Mouse (Mus musculus) adrenal gland, adult 18-20 months (tissue): ENCODE measurements around the gene Anks3. TPM values are rescaled to one million over a fixed set of nuclear protein-coding genes. Genes with fewer than 3 reads are reported as not detected.

Experiments used
- DNase-seq, 2 experiments: peaks; one replicate each; pipeline ENCODE4 v3.0.0; 2021 to 2022; ENCODE audit warnings: low spot score in 2 of 2
- long read RNA-seq, 2 experiments: library from polyadenylated mRNA; stranded (forward); transcript quantifications; one replicate each; pipeline ENCODE4 v2.0.0; 2021
- total RNA-seq, 2 experiments: library from RNA; stranded (reverse); gene quantifications; 1 replicate in 1 of 2; 2 replicates in 1 of 2; pipeline ENCODE4 v1.2.3; 2021

Anks3 gene
- 10 to 100 TPM; 39.3 to 49.8 TPM for total RNA-seq
- long read RNA-seq, experiment 1, transcript Anks3-201 (17 exons, 2,398 nt) = major isoform, 21 of 40 reads
- long read RNA-seq, experiment 1, partial matches to known transcripts = 2 of 40 reads
- long read RNA-seq, experiment 1, other reads (novel, unspliced or antisense) = 17 of 40 reads
- long read RNA-seq, experiment 2, transcript Anks3-201 (17 exons, 2,398 nt) = major isoform, 39 of 70 reads
- long read RNA-seq, experiment 2, partial matches to known transcripts = 9 of 70 reads
- long read RNA-seq, experiment 2, other reads (novel, unspliced or antisense) = 22 of 70 reads

GRCm38 (mm10) chr16:4963797-4964709 is at the start of gene Anks3:
Gene Anks3, minus strand, starts transcription at chr16:4964205.
- peak; percentile 95 for DNase-seq

GRCm38 (mm10) chr16:5013054-5013838 is 49.2 kb upstream of the Anks3 start, which contains the start of gene Rogdi:
Gene Rogdi, minus strand, starts transcription at chr16:5013553.
- peak; percentile 87 to 93 for DNase-seq

GRCm38 (mm10) chr16:5012036-5013005 is 48.3 kb upstream of the Anks3 start:
- DNase-seq = no peak

DNA sequence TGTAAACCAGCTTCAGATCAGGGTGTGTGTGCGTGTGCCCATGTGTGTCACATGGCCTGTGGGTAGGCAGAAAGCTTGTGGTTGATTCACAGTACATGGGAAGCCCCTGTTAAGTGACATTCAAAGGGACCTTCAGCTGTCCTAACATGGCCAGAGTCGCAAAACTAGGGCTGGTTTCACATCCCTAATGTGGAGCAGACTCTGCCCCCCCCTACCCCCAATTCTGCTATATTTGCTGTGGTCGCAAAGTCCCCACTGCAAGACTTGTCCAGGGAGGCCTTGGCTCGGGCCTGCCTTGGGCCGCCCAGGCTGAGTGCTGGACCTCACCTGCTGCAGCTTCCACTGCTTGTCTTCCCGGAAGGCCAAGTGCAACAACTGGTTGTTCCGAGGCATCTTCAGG is 47.3 kb upstream of the Anks3 start:
- no peak for DNase-seq

DNA sequence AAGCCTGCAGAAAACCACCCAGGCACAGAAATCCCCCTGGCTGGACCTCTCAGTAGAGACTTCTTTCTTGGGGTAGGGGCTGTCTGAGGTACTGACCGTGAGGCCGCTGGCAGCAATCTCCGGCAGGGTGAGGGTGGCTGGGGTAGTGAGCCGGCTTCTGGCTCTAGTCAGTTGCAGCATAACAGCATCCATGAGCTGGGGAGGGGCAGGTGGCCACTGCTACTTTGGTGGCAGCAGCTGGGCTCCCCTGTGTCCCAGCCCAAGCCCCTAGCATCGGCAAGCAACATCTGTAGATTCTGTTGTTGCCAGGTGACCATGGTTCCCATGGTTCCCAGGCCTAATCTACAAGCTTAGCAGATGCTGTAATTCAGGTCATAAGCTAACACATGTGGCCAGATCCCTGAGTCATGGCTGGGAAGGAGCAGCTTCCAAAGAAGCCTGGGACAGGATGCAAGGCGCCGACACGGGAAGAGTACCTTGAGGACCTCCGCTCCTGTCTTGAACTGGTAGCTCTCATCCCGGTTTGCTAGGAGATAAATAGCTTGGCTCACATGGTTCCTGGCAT is 46.4 kb upstream of the Anks3 start:
- DNase-seq = no peak

DNA sequence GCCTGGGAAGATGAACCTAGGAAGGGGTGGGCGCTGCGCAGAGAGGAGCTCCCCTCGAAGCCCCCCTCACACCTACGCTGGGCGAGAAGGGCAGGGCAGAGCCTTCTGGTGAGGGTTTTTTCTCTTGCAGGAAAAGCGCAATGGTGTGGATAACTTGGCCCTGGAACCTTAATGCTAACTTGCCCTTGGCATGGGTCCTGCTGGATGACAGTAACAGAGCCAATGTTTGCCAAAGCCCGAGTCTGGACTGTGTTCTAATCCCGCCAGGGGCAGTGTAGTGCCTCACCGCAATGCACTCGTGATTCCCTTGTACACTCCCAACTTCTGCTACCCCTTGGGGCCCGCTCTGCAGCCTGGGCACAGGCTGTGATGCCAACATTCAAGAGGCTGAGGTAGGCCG is 44.1 kb upstream of the Anks3 start:
- no peak for DNase-seq

DNA sequence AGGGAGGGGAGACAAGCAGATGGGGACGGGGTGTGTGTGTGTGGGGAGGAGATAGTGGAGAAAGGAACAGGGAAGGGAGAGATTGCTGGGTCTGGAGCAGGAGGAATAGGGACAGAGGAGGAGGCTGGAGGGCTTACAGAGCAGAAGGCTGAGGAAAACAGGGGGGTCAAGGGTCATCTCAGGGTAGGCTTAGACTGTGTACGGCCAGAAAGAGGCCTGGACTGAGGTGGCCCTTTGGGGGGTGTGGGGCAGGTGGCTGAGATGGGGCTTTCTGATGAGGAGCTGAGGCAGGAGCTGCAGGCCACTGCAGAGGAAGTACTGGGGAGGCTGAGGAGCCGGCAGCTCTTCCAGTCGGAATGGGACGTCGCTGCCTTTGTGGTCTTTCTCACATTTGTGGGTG is 43.5 kb upstream of the Anks3 start:
- no peak for DNase-seq

- no peak for DNase-seq
These were observed 43.1 kb upstream of the Anks3 start, which contains the start of gene Smim22 for GRCm38 (mm10) chr16:5007067-5007466. Gene Smim22, plus strand, starts transcription at chr16:5007288.

DNA sequence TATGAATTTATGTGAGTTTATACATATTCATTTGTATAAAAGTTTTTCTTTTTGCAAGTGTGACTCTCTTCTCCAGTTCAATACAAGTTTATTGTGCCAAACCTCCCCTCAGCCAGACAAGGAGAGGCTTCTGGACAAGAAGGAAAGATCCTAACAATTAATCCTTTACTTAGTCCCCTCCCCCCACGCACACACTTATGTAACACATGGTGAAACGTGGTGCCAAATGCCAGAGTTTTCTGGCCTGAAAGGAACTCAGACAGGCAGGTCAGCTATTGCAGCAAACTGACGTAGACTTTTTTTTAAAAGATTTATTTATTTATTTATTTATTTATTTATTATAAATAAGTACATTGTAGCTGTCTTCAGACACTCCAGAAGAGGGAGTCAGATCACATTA is 36.6 kb upstream of the Anks3 start:
- no peak for DNase-seq

GRCm38 (mm10) chr16:4998984-4999383 is 35.0 kb upstream of the Anks3 start:
- DNase-seq = no peak

- DNase-seq = no peak
These were observed 33.5 kb upstream of the Anks3 start, which contains the start of gene Sept12 for GRCm38 (mm10) chr16:4997553-4997952. Gene Sept12, minus strand, starts transcription at chr16:4997852.

- DNase-seq = no peak
These were observed 29.3 kb upstream of the Anks3 start for GRCm38 (mm10) chr16:4993276-4993675.

- DNase-seq = no peak
These were observed 20.7 kb upstream of the Anks3 start for GRCm38 (mm10) chr16:4984717-4985116.

DNA sequence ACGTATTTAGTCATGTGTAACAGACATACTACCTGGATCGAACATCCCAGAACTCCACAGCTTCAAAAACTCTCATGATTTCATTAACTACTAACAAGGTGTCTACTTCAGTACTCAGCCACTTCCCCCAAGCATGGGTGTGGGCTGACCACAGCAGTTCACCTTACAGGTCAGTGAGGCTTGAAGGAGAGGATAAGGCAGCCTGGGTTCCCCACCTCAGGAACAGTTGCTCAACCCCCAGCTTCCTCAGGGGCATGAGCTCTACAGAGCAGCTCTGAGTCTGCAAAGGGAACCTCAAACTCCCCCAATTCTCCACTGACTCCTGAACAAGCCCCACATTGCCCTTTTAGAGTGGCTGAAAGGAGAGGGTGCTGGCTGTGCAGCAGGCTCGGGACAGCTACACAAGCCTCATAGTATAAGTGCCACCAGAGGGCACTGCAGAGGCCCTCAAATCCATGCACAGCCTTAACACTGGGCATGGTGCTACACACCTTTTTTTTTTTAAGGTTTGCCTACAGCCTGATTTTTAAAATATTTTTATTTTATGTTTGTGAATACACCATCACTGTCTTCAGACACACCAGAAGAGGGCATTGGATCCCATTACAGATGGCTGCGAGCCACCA is 15.9 kb upstream of the Anks3 start:
- DNase-seq = peak in 1 of 2 experiments; percentile 31

DNA sequence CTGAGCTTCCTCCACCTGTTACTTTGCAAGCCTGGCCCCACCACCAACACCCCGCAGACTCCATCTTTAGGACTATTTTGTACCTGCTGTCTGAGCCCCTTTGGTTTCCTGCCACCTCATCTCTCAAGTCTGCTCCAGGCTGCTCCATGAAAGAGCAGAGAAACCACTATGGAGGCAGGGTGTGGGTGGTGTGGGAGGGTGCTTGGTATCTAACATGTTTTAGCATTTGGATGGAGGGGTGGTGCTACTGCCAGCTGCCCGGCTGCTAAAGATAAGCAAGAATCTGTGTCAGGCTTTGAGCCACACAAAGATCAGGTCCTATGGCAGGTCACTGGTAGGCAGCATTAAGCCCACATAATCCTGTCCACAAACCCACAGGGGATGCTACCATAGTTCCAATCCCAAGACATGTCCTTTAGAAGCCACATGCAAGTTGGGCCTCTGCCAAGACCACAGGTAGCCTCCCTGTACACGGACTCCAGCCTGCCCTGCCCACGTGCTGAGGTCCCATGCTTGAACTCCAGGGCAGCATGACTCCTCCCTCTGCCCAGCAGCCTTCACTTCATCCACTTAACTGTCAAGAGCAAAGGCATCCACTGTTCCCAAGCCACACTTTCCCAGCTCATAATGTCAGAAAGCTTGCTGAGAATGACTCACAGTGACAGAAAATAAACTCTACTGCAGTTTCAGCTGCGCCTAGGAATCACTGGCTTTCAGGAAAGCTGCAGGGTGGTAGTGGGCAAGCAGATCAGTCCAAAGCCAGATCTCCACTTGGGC is 14.5 kb upstream of the Anks3 start:
- DNase-seq = no peak

DNA sequence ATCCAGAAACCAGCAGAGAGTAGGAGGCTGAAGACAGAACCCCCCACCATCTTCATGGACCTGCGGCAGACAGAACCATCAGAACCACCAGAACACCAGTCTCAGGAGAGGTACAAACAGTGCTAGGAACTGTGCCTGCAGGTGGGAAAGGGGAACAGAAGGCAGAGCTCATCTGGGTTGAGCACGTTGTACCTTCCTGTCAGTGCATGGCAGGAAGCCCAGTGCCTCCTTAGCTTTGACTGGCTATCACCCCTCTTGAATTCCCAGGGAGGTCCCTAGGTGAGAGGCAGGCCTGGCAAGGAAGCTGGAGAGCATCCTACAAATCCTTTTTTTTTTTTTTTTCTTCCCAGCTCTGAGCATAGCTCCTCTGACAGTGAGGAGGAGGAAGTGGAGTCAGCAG is 12.2 kb upstream of the Anks3 start:
- no peak for DNase-seq

- no peak for DNase-seq
These were observed 10.5 kb upstream of the Anks3 start for GRCm38 (mm10) chr16:4974521-4974920.

GRCm38 (mm10) chr16:4971626-4972025 is 7.6 kb upstream of the Anks3 start:
- DNase-seq = no peak
